Mouse (Mus musculus) lung, embryonic 14.5 days (tissue): ENCODE data around the gene Lix1. TPM values are rescaled to one million over a fixed set of nuclear protein-coding genes. Genes with fewer than 3 reads are reported as not detected.

Source experiments
- ATAC-seq: fragments of 200-750 bp; cut with Nextera tagmentation; 2 replicates; pipeline ENCODE4 v1.8.0; 2017; ENCODE audit warnings: mild to moderate bottlenecking, moderate TSS enrichment, moderate library complexity; ENCODE audit not compliant: insufficient read depth
- DNase-seq: peaks from one replicate; pipeline ENCODE4 v3.0.0-alpha.2; 2015
- H3K27ac ChIP-seq: fragments of 300-500 bp; sonication (generic); 2 replicates; pipeline ENCODE4 v1.5.1; 2014; ENCODE audit warnings: low read depth, mild to moderate bottlenecking, moderate library complexity
- H3K27me3 ChIP-seq: fragments of 300-500 bp; sonication (generic); 2 replicates; pipeline ENCODE4 v1.6.1; 2014; ENCODE audit warnings: low read length, control low read depth; ENCODE audit not compliant: insufficient read depth
- H3K36me3 ChIP-seq: fragments of 300-500 bp; sonication (generic); 2 replicates; pipeline ENCODE4 v1.6.1; 2014; ENCODE audit warnings: control low read depth; ENCODE audit not compliant: insufficient read depth
- H3K4me1 ChIP-seq: fragments of 300-500 bp; sonication (generic); 2 replicates; pipeline ENCODE4 v1.6.1; 2014; ENCODE audit warnings: antibody characterized with exemption, control low read depth; ENCODE audit not compliant: insufficient read depth
- H3K4me2 ChIP-seq: fragments of 300-500 bp; sonication (generic); 2 replicates; pipeline ENCODE4 v1.6.1; 2014; ENCODE audit warnings: mild to moderate bottlenecking
- H3K4me3 ChIP-seq: fragments of 300-500 bp; sonication (generic); 2 replicates; pipeline ENCODE4 v1.5.1; 2014; ENCODE audit warnings: low read depth, low read length
- H3K9ac ChIP-seq: fragments of 300-500 bp; sonication (generic); 2 replicates; pipeline ENCODE4 v1.6.1; 2014
- H3K9me3 ChIP-seq: fragments of 300-500 bp; sonication (generic); 2 replicates; pipeline ENCODE4 v1.6.1; 2016; ENCODE audit warnings: low read depth, low read length, control low read depth
- CTCF ChIP-seq: IDR thresholded peaks from 2 replicates; pipeline ENCODE4 v1.5.1; 2016; ENCODE audit warnings: antibody characterized with exemption, low read depth
- WGBS: fragments of 180-500 bp; shearing (Covaris S2); extraction: QIAGEN DNeasy Blood & Tissue Kit; methylation state at CpG from one replicate; pipeline ENCODE4 v1.1.7; 2014; 5-methylcytosine and 5-hydroxymethylcytosine counted together
- polyA plus RNA-seq: library from polyadenylated mRNA; unstranded; fragments of >200 nt; fragmentation: Nextera tagmentation; extraction: Ambion mirVana; gene quantifications from 2 replicates; pipeline ENCODE4 v1.2.1, GENCODE M21; 2014

Lix1 gene
- polyA plus RNA-seq, 1 experiment from 2014 or later, result 0.26 TPM

DNA sequence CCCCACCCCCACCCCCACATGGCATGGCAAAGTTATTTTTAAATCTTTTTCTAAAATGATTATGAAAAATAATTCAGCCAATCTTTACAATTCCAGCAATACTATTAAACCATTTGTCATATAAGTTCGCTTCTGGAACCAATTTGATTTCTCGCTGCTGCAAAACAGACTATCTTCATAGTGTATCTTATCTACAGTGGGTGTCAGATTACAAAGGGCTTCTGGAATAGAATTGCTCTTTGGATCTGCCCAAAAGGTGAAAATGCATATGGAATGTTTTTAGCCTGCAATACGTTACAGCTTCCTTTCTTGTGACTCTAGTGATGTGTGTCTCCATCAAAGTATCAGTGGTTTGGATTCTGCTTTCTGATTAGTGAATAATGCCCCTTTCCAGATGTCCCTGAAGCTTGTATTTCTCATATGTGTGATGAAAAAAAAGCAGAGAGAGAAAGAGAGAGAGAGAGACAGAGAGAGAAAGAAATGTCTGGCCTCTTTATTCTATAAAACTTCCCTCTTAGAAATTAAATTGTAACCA, 1.2 kb downstream of the Lix1 start:
- Histone ChIP-seq H3K27ac (no peak overlapping the region), H3K27me3 (no peaks in the 10 kb centered on the region), H3K36me3 (no peaks in the 10 kb centered on the region), H3K4me2 (no peak overlapping the region), H3K4me3 (no peak overlapping the region), H3K4me1 (no peaks in the 10 kb centered on the region), H3K9me3 (no peaks in the 10 kb centered on the region), H3K9ac (no peak overlapping the region)
- DNase-seq, result no peak
- 13% methylated on average over 3 of the region's 3 CpGs for WGBS
- TF ChIP-seq CTCF, result no peak
- no peak for ATAC-seq

- Histone ChIP-seq H3K27me3 (no peaks in the 10 kb centered on the region), H3K4me2 (no peak overlapping the region), H3K27ac (no peak overlapping the region), H3K4me1 (no peaks in the 10 kb centered on the region), H3K4me3 (no peak overlapping the region), H3K9me3 (no peaks in the 10 kb centered on the region), H3K9ac (no peak overlapping the region), H3K36me3 (no peaks in the 10 kb centered on the region)
- ATAC-seq (no peak), DNase-seq (no peak)
- no peak for TF ChIP-seq CTCF
- WGBS, result 52% methylated on average over 8 of the region's 8 CpGs
Observed at GRCm38 (mm10) chr17:17404811-17405544, 2.5 kb downstream of the Lix1 start.

GRCm38 (mm10) chr17:17405606-17406005, 3.1 kb downstream of the Lix1 start:
- TF ChIP-seq CTCF, result no peak
- Histone ChIP-seq H3K9ac (no peak overlapping the region), H3K4me3 (no peak overlapping the region), H3K27me3 (no peaks in the 10 kb centered on the region), H3K27ac (no peak overlapping the region), H3K4me2 (no peak overlapping the region), H3K9me3 (no peaks in the 10 kb centered on the region), H3K4me1 (no peaks in the 10 kb centered on the region), H3K36me3 (no peaks in the 10 kb centered on the region)
- WGBS, result 30% methylated on average over 1 of the region's 1 CpGs
- no peak for ATAC-seq
- DNase-seq, result no peak

- no peak for DNase-seq
- WGBS, result 59% methylated on average over 6 of the region's 6 CpGs
- TF ChIP-seq CTCF, result no peak
- ATAC-seq, result no peak
- Histone ChIP-seq H3K4me1 (no peaks in the 10 kb centered on the region), H3K9ac (no peak overlapping the region), H3K4me2 (no peak overlapping the region), H3K36me3 (no peaks in the 10 kb centered on the region), H3K27ac (no peak overlapping the region), H3K27me3 (no peaks in the 10 kb centered on the region), H3K9me3 (no peaks in the 10 kb centered on the region), H3K4me3 (no peak overlapping the region)
Observed at GRCm38 (mm10) chr17:17408137-17408536, 5.7 kb downstream of the Lix1 start.

- Histone ChIP-seq H3K4me3 (no peak overlapping the region), H3K27ac (no peak overlapping the region), H3K36me3 (no peaks in the 10 kb centered on the region), H3K4me2 (no peak overlapping the region), H3K9me3 (no peaks in the 10 kb centered on the region), H3K27me3 (no peaks in the 10 kb centered on the region), H3K9ac (no peak overlapping the region), H3K4me1 (no peaks in the 10 kb centered on the region)
- no peak for DNase-seq
- no peak for TF ChIP-seq CTCF
- no peak for ATAC-seq
- whole genome bisulfite sequencing, result 79% methylated on average over 6 of the region's 6 CpGs
Observed at GRCm38 (mm10) chr17:17408720-17409478, 6.4 kb downstream of the Lix1 start.

GRCm38 (mm10) chr17:17409601-17410000, 7.1 kb downstream of the Lix1 start:
- 13% methylated on average over 2 of the region's 2 CpGs for WGBS
- Histone ChIP-seq H3K9ac (no peak overlapping the region), H3K4me2 (no peak overlapping the region), H3K9me3 (no peaks in the 10 kb centered on the region), H3K27me3 (no peaks in the 10 kb centered on the region), H3K4me1 (no peaks in the 10 kb centered on the region), H3K27ac (no peak overlapping the region), H3K4me3 (no peak overlapping the region), H3K36me3 (no peaks in the 10 kb centered on the region)
- peak; percentile 34 for DNase-seq
- TF ChIP-seq CTCF, result 0 out of 2 replicates have a peak, but pooled peaks have one; percentile 22
- no peak for ATAC-seq

DNA sequence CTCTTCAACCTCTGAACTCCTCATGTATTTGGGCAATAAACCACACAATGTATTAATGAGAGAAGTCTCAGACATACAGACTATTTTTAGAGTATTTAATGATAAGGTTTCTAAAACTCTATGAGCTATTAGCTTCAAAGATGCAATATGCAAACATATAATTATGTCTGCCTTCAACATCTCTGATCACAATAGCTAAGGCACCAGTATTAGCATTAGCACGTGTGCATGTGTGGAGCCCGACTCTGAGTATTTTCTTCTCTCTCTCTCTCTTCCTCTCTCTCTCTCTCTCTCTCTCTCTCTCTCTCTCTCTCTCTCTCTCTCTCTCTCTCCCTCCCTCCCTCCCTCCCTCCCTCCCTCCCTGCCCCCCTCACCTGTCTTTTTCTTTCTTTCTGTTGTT, 9.0 kb downstream of the Lix1 start:
- no peaks in the 10 kb centered on the region for H3K36me3 ChIP-seq
- no peak for TF ChIP-seq CTCF
- ATAC-seq (no peak), DNase-seq (no peak)
- no peaks in the 10 kb centered on the region for H3K27me3 ChIP-seq
- no peaks in the 10 kb centered on the region for H3K4me1 ChIP-seq
- no peak overlapping the region for H3K4me3 ChIP-seq
- H3K9me3 ChIP-seq, result no peaks in the 10 kb centered on the region
- no peak overlapping the region for H3K4me2 ChIP-seq
- no peak overlapping the region for H3K9ac ChIP-seq
- H3K27ac ChIP-seq, result no peak overlapping the region
- WGBS, result 70% methylated on average over 2 of the region's 2 CpGs
